Mouse (Mus musculus) heart, postnatal 0 days (tissue): ENCODE measurements at regions not wholly inside any gene's neighbourhood (a gene's known extent, or its start where the extent isn't known, plus 50 kb on each side); places are given as distances from the start of the nearest gene placed in this dataset.

ENCODE experiments used
- CTCF ChIP-seq: IDR thresholded peaks from 2 replicates; pipeline ENCODE4 v1.5.1; 2016; ENCODE audit warnings: antibody characterized with exemption, control low read depth, low read depth
- EP300 ChIP-seq: IDR thresholded peaks from 2 replicates; pipeline ENCODE4 v1.6.1; 2016; ENCODE audit warnings: antibody characterized with exemption, low read depth

GRCm38 (mm10) chr3:41384410-41384809 lies 171.1 kb upstream of the Jade1 start:
- TF ChIP-seq CTCF: no peak
- no peak for TF ChIP-seq EP300
